Mouse (Mus musculus): Measurements from ENCODE around the gene Gm10283. TPM values are rescaled to one million over a fixed set of nuclear protein-coding genes. Genes with fewer than 3 reads are reported as not detected.

The Gm10283 gene
- total RNA-seq, 2 experiments from 2014 or later: not detected

Other genes with a start within 250 kb of the Gm10283 start
- not detected for gene Aadat, start 2.7 kb upstream of the Gm10283 start, total RNA-seq (2021)
- 1 to 10 TPM; 4.6 to 5.5 TPM for gene Mfap3l, start 129.6 kb upstream of the Gm10283 start, total RNA-seq (2021)

All from heart, postnatal 10 days (tissue).